In the genomic region with DNA sequence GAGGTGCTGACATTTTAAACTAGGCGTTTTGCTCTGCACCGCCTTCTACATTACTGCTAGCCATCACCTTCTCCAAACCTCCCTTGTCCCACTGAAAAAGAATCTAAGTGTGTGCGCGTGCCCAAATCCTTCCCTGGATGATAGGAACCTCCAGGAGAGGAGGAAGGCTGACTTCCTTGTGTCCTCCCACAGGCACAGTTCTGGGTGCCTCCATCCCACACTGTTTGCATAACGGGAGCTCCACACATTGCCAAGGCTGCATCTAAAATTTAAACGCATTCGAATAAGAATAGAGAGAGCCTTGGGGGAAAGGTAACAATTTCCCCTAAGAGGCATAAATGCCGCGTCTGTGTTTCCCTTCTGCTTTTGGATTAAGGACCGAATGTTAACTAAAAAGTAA, we compare ENCODE assay signal across 32 mouse cellular contexts. TPM values are rescaled to one million over a fixed set of nuclear protein-coding genes. Genes with fewer than 3 reads are reported as not detected.
A peak's percentile ranks its signal among the peaks of the same experiment; 100 is the strongest.
DNase-seq lines count a peak whose midpoint lies in the region; ATAC-seq lines count a peak whose summit lies in the region.
"Had no signal": no experiment of that assay in that cellular context is flagged by ENCODE, and none has a peak within 500 bp of the region (broad histone marks: within the 10 kb centered on the region; RNA-seq: fewer than 3 reads in every experiment).

No protein-coding gene starts in this region.

- 64% methylated on average over 10 of the region's 10 CpGs for WGBS in forebrain, embryonic 11.5 days

- ATAC-seq in frontal cortex, adult (ENCODE audit: low TSS enrichment), result peak; percentile 99
- no peak for ATAC-seq in forebrain, embryonic 11.5 days (replicated peaks; ENCODE audit: low FRiP score)
- ATAC-seq: forebrain, embryonic 13.5 days; hindbrain, postnatal 0 days; intestine, embryonic 15.5 days had no signal

- no peak overlapping the region for H3K4me3 ChIP-seq in forebrain, embryonic 11.5 days (ENCODE audit: low read depth, low read length)
- H3K4me3 ChIP-seq: embryonic facial prominence, embryonic 10.5 days; embryonic facial prominence, embryonic 15.5 days; forebrain, embryonic 13.5 days; heart, embryonic 10.5 days; hindbrain, embryonic 12.5 days; intestine, embryonic 15.5 days; limb, embryonic 10.5 days; limb, embryonic 15.5 days; liver, embryonic 13.5 days; megakaryocyte, embryonic 14.5 days; midbrain, embryonic 12.5 days had no signal

- intact Hi-C loops in left cerebral cortex, postnatal 25 days (cut with DNase I), result no loop called here
- intact Hi-C loops in left cerebral cortex, postnatal 4 days (cut with DNase I), result no loop called here

- no peaks in the 10 kb centered on the region for H3K4me1 ChIP-seq in forebrain, embryonic 11.5 days (replicated peaks; ENCODE audit: control insufficient read depth, insufficient read depth, low read length)
- H3K4me1 ChIP-seq: midbrain, embryonic 12.5 days had no signal

- no peak overlapping the region for H3K27ac ChIP-seq in forebrain, embryonic 11.5 days (ENCODE audit: low read depth, low read length)
- H3K27ac ChIP-seq: embryonic facial prominence, embryonic 10.5 days; embryonic facial prominence, embryonic 15.5 days; forebrain, embryonic 13.5 days; heart, embryonic 10.5 days; hindbrain, embryonic 12.5 days; hindbrain, postnatal 0 days; intestine, embryonic 15.5 days; limb, embryonic 10.5 days; limb, embryonic 15.5 days; liver, embryonic 13.5 days; midbrain, embryonic 12.5 days had no signal

- no peak overlapping the region for H3K4me2 ChIP-seq in forebrain, embryonic 11.5 days (ENCODE audit: low read depth, low read length, severe bottlenecking)
- H3K4me2 ChIP-seq: embryonic facial prominence, embryonic 15.5 days; forebrain, embryonic 13.5 days; hindbrain, embryonic 12.5 days; intestine, embryonic 15.5 days; limb, embryonic 15.5 days; liver, embryonic 13.5 days; midbrain, embryonic 12.5 days had no signal

- H3K9me3 ChIP-seq in forebrain, embryonic 11.5 days (ENCODE audit: control insufficient read depth, low read length), result no peaks in the 10 kb centered on the region
- H3K9me3 ChIP-seq: embryonic facial prominence, embryonic 10.5 days; embryonic facial prominence, embryonic 15.5 days; forebrain, embryonic 13.5 days; heart, embryonic 10.5 days; hindbrain, embryonic 12.5 days; intestine, embryonic 15.5 days; limb, embryonic 10.5 days; limb, embryonic 15.5 days; liver, embryonic 13.5 days; megakaryocyte, embryonic 14.5 days; midbrain, embryonic 12.5 days had no signal

- no peak for DNase-seq in frontal cortex, postnatal 10 days (ENCODE audit: low spot score in 2 of 2)
- peak; percentile 34 to 84 for DNase-seq in left cerebral cortex, postnatal 25 days (ENCODE audit: low spot score in 2 of 2)
- DNase-seq in left cerebral cortex, postnatal 4 days, result no peak
- peak; percentile 55 for DNase-seq in right cerebral cortex, adult 2 months (ENCODE audit: low spot score in 2 of 2)
- no peak for DNase-seq in right cerebral cortex, postnatal 14 days
- DNase-seq in R1 (ENCODE audit: low read depth, low spot score), result peak; percentile 21
- no peak for DNase-seq in forebrain, embryonic 11.5 days (ENCODE audit: low spot score)
- DNase-seq: adrenal gland, postnatal 14 days; cerebellum, adult 11-12 months; cerebellum, postnatal 14 days; gastrocnemius, postnatal 14 days; heart, postnatal 36 days; kidney, adult 2 months; layer of hippocampus, postnatal 36 days; liver, embryonic 13.5 days; lung, adult 18-20 months; lung, postnatal 4 days; spleen, adult 18-20 months; thymus, adult 2 months; thymus, postnatal 36 days had no signal

- H3K36me3 ChIP-seq in forebrain, embryonic 11.5 days (ENCODE audit: control insufficient read depth, insufficient read depth, low read length), result no peaks in the 10 kb centered on the region
- H3K36me3 ChIP-seq: embryonic facial prominence, embryonic 10.5 days; embryonic facial prominence, embryonic 15.5 days; heart, embryonic 10.5 days; hindbrain, embryonic 12.5 days; intestine, embryonic 15.5 days; limb, embryonic 10.5 days; limb, embryonic 15.5 days; liver, embryonic 13.5 days; midbrain, embryonic 12.5 days had no signal

- 0 out of 2 replicates have a peak, but pooled peaks cover 2% of the 10 kb centered on the region for H3K27me3 ChIP-seq in forebrain, embryonic 11.5 days (ENCODE audit: control insufficient read depth, insufficient read depth, low read length)
- H3K27me3 ChIP-seq: embryonic facial prominence, embryonic 15.5 days; hindbrain, embryonic 12.5 days; intestine, embryonic 15.5 days; limb, embryonic 15.5 days; midbrain, embryonic 12.5 days had no signal

- no peak overlapping the region for H3K9ac ChIP-seq in forebrain, embryonic 11.5 days (ENCODE audit: low read length)
- H3K9ac ChIP-seq: embryonic facial prominence, embryonic 15.5 days; forebrain, embryonic 13.5 days; hindbrain, embryonic 12.5 days; intestine, embryonic 15.5 days; limb, embryonic 15.5 days; liver, embryonic 13.5 days; midbrain, embryonic 12.5 days had no signal

RNA-seq across cellular contexts. Expression of gene Elmo1, which starts 18.6 kb away (rescaled TPM):
- total RNA-seq in left cerebral cortex, postnatal 25 days (2021), result 10 to 100 TPM; 58.4 to 67.7 TPM
- total RNA-seq in left cerebral cortex, postnatal 4 days (2021), result 10 to 100 TPM; 46.6 to 46.9 TPM
- polyA plus RNA-seq in forebrain, embryonic 11.5 days (2014; fragmentation: Nextera tagmentation; extraction: Ambion mirVana), result 12.3 and 12.8 TPM in 2 replicates

Comparison
In these comparisons a context has a peak if more than half of its experiments do, and no peak if none do; other contexts are left out.
1. DNase-seq: peak in left cerebral cortex, postnatal 25 days (2 of 2), right cerebral cortex, adult 2 months (2 of 2) and R1 (single experiment); none in frontal cortex, postnatal 10 days (0 of 2), left cerebral cortex, postnatal 4 days (single experiment), right cerebral cortex, postnatal 14 days (single experiment) and forebrain, embryonic 11.5 days (single experiment).